Comparison of ENCODE assay signal across 20 mouse cellular contexts in genomic region chr2:153256604-153257003, GRCm38 (mm10).
"Had no signal": no experiment of that assay in that cellular context is flagged by ENCODE, and none has a peak within 500 bp of the region (broad histone marks: within the 10 kb centered on the region; RNA-seq: fewer than 3 reads in every experiment).

No protein-coding gene starts in this region.

- H3K9me3 ChIP-seq: liver, embryonic 13.5 days; liver, embryonic 15.5 days; lung, embryonic 15.5 days; megakaryocyte, embryonic 14.5 days; midbrain, embryonic 13.5 days; midbrain, embryonic 15.5 days; neural tube, embryonic 13.5 days; neural tube, embryonic 15.5 days had no signal

- H3K27ac ChIP-seq: liver, embryonic 13.5 days; liver, embryonic 15.5 days; lung, embryonic 15.5 days; macrophage; midbrain, embryonic 13.5 days; midbrain, embryonic 15.5 days; neural tube, embryonic 13.5 days; neural tube, embryonic 15.5 days had no signal

- DNase-seq: liver, embryonic 13.5 days; liver, postnatal 0 days; lung, adult 2 months; lung, postnatal 14 days; lung, postnatal 36 days; right cerebral cortex, postnatal 25 days; right cerebral cortex, postnatal 4 days; spleen, adult 18-20 months; thymus, adult 2 months; thymus, postnatal 4 days had no signal

- H3K4me1 ChIP-seq: midbrain, embryonic 13.5 days; midbrain, embryonic 15.5 days; neural tube, embryonic 13.5 days; neural tube, embryonic 15.5 days had no signal

- H3K4me2 ChIP-seq: liver, embryonic 13.5 days; liver, embryonic 15.5 days; lung, embryonic 15.5 days; midbrain, embryonic 11.5 days; midbrain, embryonic 13.5 days; midbrain, embryonic 15.5 days; neural tube, embryonic 13.5 days; neural tube, embryonic 15.5 days had no signal

- ATAC-seq: liver, postnatal 0 days; lung, postnatal 0 days; midbrain, embryonic 13.5 days; midbrain, embryonic 15.5 days had no signal

- H3K4me3 ChIP-seq: liver, embryonic 13.5 days; liver, embryonic 15.5 days; lung, embryonic 15.5 days; megakaryocyte, embryonic 14.5 days; midbrain, embryonic 13.5 days; midbrain, embryonic 15.5 days; neural tube, embryonic 13.5 days; neural tube, embryonic 15.5 days had no signal

- H3K9ac ChIP-seq: liver, embryonic 13.5 days; liver, embryonic 15.5 days; liver, postnatal 0 days; lung, embryonic 15.5 days; midbrain, embryonic 13.5 days; midbrain, embryonic 15.5 days; neural tube, embryonic 13.5 days; neural tube, embryonic 15.5 days had no signal

- H3K27me3 ChIP-seq: liver, embryonic 13.5 days; liver, embryonic 15.5 days; lung, embryonic 15.5 days; megakaryocyte, embryonic 14.5 days; midbrain, embryonic 13.5 days; midbrain, embryonic 15.5 days; neural tube, embryonic 13.5 days; neural tube, embryonic 15.5 days had no signal
